Mouse (Mus musculus): ENCODE measurements at regions not wholly inside any gene's neighbourhood (a gene's known extent, or its start where the extent isn't known, plus 50 kb on each side); places are given as distances from the start of the nearest gene placed in this dataset.

- Histone ChIP-seq H3K27ac (replicated peaks) (no peak overlapping the region), H3K9me3 (replicated peaks) (no peaks in the 10 kb centered on the region), H3K36me3 (replicated peaks) (no peaks in the 10 kb centered on the region), H3K27me3 (no peaks in the 10 kb centered on the region), H3K4me2 (no peak overlapping the region), H3K9ac (no peak overlapping the region), H3K4me1 (replicated peaks) (no peaks in the 10 kb centered on the region), H3K4me3 (replicated peaks) (no peak overlapping the region)
- 34% methylated on average over 3 of the region's 3 CpGs for WGBS (ENCODE audit: insufficient replicate concordance)
- ATAC-seq (ENCODE audit: insufficient read depth), result no peak
Measured at GRCm38 (mm10) chr2:92704035-92704434, 104.5 kb downstream of the Chst1 start.

- no peaks in the 10 kb centered on the region for H3K4me1 ChIP-seq (replicated peaks)
- no peaks in the 10 kb centered on the region for H3K9me3 ChIP-seq (replicated peaks)
- no peak overlapping the region for H3K4me3 ChIP-seq (replicated peaks)
- H3K36me3 ChIP-seq (replicated peaks), result no peaks in the 10 kb centered on the region
- no peak overlapping the region for H3K27ac ChIP-seq (replicated peaks)
- no peak overlapping the region for H3K4me2 ChIP-seq
- no peak overlapping the region for H3K9ac ChIP-seq
- no peaks in the 10 kb centered on the region for H3K27me3 ChIP-seq
- ATAC-seq (ENCODE audit: insufficient read depth), result no peak
- 62% methylated on average over 3 of the region's 3 CpGs for WGBS (ENCODE audit: insufficient replicate concordance)
Measured at GRCm38 (mm10) chr2:92709668-92710067, 110.2 kb downstream of the Chst1 start.

- H3K4me1 ChIP-seq (replicated peaks), result no peaks in the 10 kb centered on the region
- 27% methylated on average over 15 of the region's 15 CpGs for WGBS (ENCODE audit: insufficient replicate concordance)
- no peak overlapping the region for H3K27ac ChIP-seq (replicated peaks)
- no peak overlapping the region for H3K4me2 ChIP-seq
- no peaks in the 10 kb centered on the region for H3K36me3 ChIP-seq (replicated peaks)
- H3K9me3 ChIP-seq (replicated peaks), result no peaks in the 10 kb centered on the region
- H3K27me3 ChIP-seq, result no peaks in the 10 kb centered on the region
- H3K4me3 ChIP-seq (replicated peaks), result no peak overlapping the region
- no peak overlapping the region for H3K9ac ChIP-seq
- no peak for ATAC-seq (ENCODE audit: insufficient read depth)
Measured at GRCm38 (mm10) chr2:92711122-92711777, 111.7 kb downstream of the Chst1 start.

GRCm38 (mm10) chr2:92712266-92713144, 113.0 kb downstream of the Chst1 start:
- no peak overlapping the region for H3K27ac ChIP-seq (replicated peaks)
- H3K36me3 ChIP-seq (replicated peaks), result no peaks in the 10 kb centered on the region
- no peaks in the 10 kb centered on the region for H3K4me1 ChIP-seq (replicated peaks)
- ATAC-seq (ENCODE audit: insufficient read depth), result no peak
- no peak overlapping the region for H3K4me3 ChIP-seq (replicated peaks)
- no peak overlapping the region for H3K4me2 ChIP-seq
- no peak overlapping the region for H3K9ac ChIP-seq
- H3K27me3 ChIP-seq, result no peaks in the 10 kb centered on the region
- 60% methylated on average over 11 of the region's 11 CpGs for WGBS (ENCODE audit: insufficient replicate concordance)
- H3K9me3 ChIP-seq (replicated peaks), result no peaks in the 10 kb centered on the region

GRCm38 (mm10) chr2:92717706-92718105, 118.2 kb downstream of the Chst1 start:
- no peak for ATAC-seq (ENCODE audit: insufficient read depth)
- no peak overlapping the region for H3K27ac ChIP-seq (replicated peaks)
- no peaks in the 10 kb centered on the region for H3K36me3 ChIP-seq (replicated peaks)
- no peaks in the 10 kb centered on the region for H3K4me1 ChIP-seq (replicated peaks)
- WGBS (ENCODE audit: insufficient replicate concordance), result 49% methylated on average over 1 of the region's 3 CpGs
- H3K27me3 ChIP-seq, result no peaks in the 10 kb centered on the region
- H3K4me2 ChIP-seq, result no peak overlapping the region
- no peak overlapping the region for H3K9ac ChIP-seq
- no peaks in the 10 kb centered on the region for H3K9me3 ChIP-seq (replicated peaks)
- H3K4me3 ChIP-seq (replicated peaks), result no peak overlapping the region

- Histone ChIP-seq H3K4me2 (no peak overlapping the region), H3K27me3 (no peaks in the 10 kb centered on the region), H3K9ac (no peak overlapping the region), H3K4me3 (replicated peaks) (no peak overlapping the region), H3K36me3 (replicated peaks) (no peaks in the 10 kb centered on the region), H3K4me1 (replicated peaks) (no peaks in the 10 kb centered on the region), H3K27ac (replicated peaks) (no peak overlapping the region), H3K9me3 (replicated peaks) (no peaks in the 10 kb centered on the region)
- no peak for ATAC-seq (ENCODE audit: insufficient read depth)
- 36% methylated on average over 3 of the region's 3 CpGs for WGBS (ENCODE audit: insufficient replicate concordance)
Measured at GRCm38 (mm10) chr2:92721951-92722350, 122.4 kb downstream of the Chst1 start.

GRCm38 (mm10) chr2:92723618-92724263, 124.2 kb downstream of the Chst1 start:
- ATAC-seq (ENCODE audit: insufficient read depth), result no peak
- H3K4me1 ChIP-seq (replicated peaks), result no peaks in the 10 kb centered on the region
- no peak overlapping the region for H3K4me3 ChIP-seq (replicated peaks)
- WGBS (ENCODE audit: insufficient replicate concordance), result 42% methylated on average over 9 of the region's 9 CpGs
- H3K36me3 ChIP-seq (replicated peaks), result no peaks in the 10 kb centered on the region
- H3K27ac ChIP-seq (replicated peaks), result no peak overlapping the region
- no peaks in the 10 kb centered on the region for H3K27me3 ChIP-seq
- H3K4me2 ChIP-seq, result no peak overlapping the region
- H3K9me3 ChIP-seq (replicated peaks), result no peaks in the 10 kb centered on the region
- H3K9ac ChIP-seq, result no peak overlapping the region

- no peak for ATAC-seq (ENCODE audit: insufficient read depth)
- Histone ChIP-seq H3K4me3 (replicated peaks) (no peak overlapping the region), H3K9me3 (replicated peaks) (no peaks in the 10 kb centered on the region), H3K27me3 (no peaks in the 10 kb centered on the region), H3K36me3 (replicated peaks) (no peaks in the 10 kb centered on the region), H3K9ac (no peak overlapping the region), H3K4me1 (replicated peaks) (no peaks in the 10 kb centered on the region), H3K27ac (replicated peaks) (no peak overlapping the region), H3K4me2 (no peak overlapping the region)
- WGBS (ENCODE audit: insufficient replicate concordance), result 68% methylated on average over 7 of the region's 7 CpGs
Measured at GRCm38 (mm10) chr2:92726640-92727039, 127.1 kb downstream of the Chst1 start.

GRCm38 (mm10) chr2:92727241-92727640, 127.7 kb downstream of the Chst1 start:
- Histone ChIP-seq H3K9me3 (replicated peaks) (no peaks in the 10 kb centered on the region), H3K27ac (replicated peaks) (no peak overlapping the region), H3K4me3 (replicated peaks) (no peak overlapping the region), H3K36me3 (replicated peaks) (no peaks in the 10 kb centered on the region), H3K4me2 (no peak overlapping the region), H3K4me1 (replicated peaks) (no peaks in the 10 kb centered on the region), H3K9ac (no peak overlapping the region), H3K27me3 (no peaks in the 10 kb centered on the region)
- no peak for ATAC-seq (ENCODE audit: insufficient read depth)
- WGBS (ENCODE audit: insufficient replicate concordance), result 49% methylated on average over 2 of the region's 2 CpGs

- no peaks in the 10 kb centered on the region for H3K4me1 ChIP-seq (replicated peaks)
- WGBS (ENCODE audit: insufficient replicate concordance), result 55% methylated on average over 3 of the region's 3 CpGs
- H3K9me3 ChIP-seq (replicated peaks), result no peaks in the 10 kb centered on the region
- no peaks in the 10 kb centered on the region for H3K27me3 ChIP-seq
- no peak overlapping the region for H3K4me2 ChIP-seq
- H3K27ac ChIP-seq (replicated peaks), result no peak overlapping the region
- H3K4me3 ChIP-seq (replicated peaks), result no peak overlapping the region
- ATAC-seq (ENCODE audit: insufficient read depth), result no peak
- no peaks in the 10 kb centered on the region for H3K36me3 ChIP-seq (replicated peaks)
- no peak overlapping the region for H3K9ac ChIP-seq
Measured at GRCm38 (mm10) chr2:92728388-92728787, 128.9 kb downstream of the Chst1 start.

GRCm38 (mm10) chr2:92730371-92730770, 130.9 kb downstream of the Chst1 start:
- 81% methylated on average over 6 of the region's 6 CpGs for WGBS (ENCODE audit: insufficient replicate concordance)
- no peak overlapping the region for H3K9ac ChIP-seq
- H3K9me3 ChIP-seq (replicated peaks), result no peaks in the 10 kb centered on the region
- H3K4me3 ChIP-seq (replicated peaks), result no peak overlapping the region
- H3K36me3 ChIP-seq (replicated peaks), result no peaks in the 10 kb centered on the region
- H3K27me3 ChIP-seq, result no peaks in the 10 kb centered on the region
- no peak for ATAC-seq (ENCODE audit: insufficient read depth)
- no peak overlapping the region for H3K27ac ChIP-seq (replicated peaks)
- no peaks in the 10 kb centered on the region for H3K4me1 ChIP-seq (replicated peaks)
- H3K4me2 ChIP-seq, result no peak overlapping the region

Measured in liver, embryonic 15.5 days (tissue).